Mouse (Mus musculus) inflammation-experienced regulatory T-cells, adult 6 months (primary cell): Measurements from ENCODE around the gene P3h1. TPM values are rescaled to one million over a fixed set of nuclear protein-coding genes. Genes with fewer than 3 reads are reported as not detected.
A peak's percentile ranks its signal among the peaks of the same experiment; 100 is the strongest.

Experiments
- ATAC-seq: one replicate; pipeline ENCODE4 v1.8.0; 2017
- polyA plus RNA-seq, 3 experiments: library from polyadenylated mRNA; unstranded; fragments of 100-300 nt; shearing (Covaris generic); gene quantifications; one replicate each; pipeline ENCODE4 v1.2.1; 2017

Gene P3h1
- polyA plus RNA-seq = 1 to 10 TPM in 2 of 3 experiments, under 1 TPM in 1; 0.70 to 2.3 (median 1.7) TPM

DNA sequence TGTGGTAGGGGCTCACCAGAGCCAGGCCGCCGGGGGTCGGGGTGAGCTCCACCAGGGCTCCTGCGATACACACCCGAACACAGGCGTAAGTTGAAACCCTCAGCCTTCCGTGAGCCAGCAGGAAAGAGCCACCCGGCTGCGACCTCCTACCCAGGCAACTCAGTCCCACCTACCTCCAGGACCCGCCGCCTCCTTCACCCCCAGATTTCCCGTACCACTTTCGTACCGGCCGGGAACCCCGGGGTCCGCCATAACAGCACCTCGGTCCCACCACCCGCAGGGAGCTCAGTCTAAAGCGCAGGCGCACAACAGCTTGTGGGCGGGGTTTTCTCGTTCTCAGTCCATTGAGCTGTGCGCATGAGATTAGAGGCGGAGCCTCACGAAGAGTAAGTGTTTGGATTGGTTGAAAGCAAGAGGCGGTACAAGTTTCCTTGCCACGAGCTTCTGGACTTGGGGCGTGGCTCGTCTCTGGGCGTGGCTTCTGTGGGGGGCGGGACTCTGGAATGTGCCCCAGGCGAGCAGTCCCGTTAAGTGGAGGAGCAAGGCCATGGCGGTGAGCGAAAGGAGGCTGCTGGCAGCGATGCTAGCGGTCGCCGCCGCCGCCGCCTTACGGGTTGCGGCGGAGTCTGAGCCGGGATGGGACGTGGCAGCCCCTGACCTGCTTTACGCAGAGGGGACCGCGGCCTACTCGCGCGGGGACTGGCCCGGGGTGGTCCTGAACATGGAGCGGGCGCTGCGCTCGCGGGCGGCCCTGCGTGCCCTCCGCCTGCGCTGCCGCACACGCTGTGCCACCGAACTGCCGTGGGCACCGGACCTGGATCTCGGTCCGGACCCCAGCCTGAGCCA is at the start of gene P3h1, which contains the start of gene AU022252:
P3h1 (plus strand) TSS at position 506 of the 846 bp plus-strand sequence.
AU022252 (minus strand) TSS at position 303 of the 846 bp plus-strand sequence.
- peak; percentile 99 for ATAC-seq

GRCm38 (mm10) chr4:119183525-119183924 is 49.2 kb upstream of the P3h1 start:
- ATAC-seq = no peak

DNA sequence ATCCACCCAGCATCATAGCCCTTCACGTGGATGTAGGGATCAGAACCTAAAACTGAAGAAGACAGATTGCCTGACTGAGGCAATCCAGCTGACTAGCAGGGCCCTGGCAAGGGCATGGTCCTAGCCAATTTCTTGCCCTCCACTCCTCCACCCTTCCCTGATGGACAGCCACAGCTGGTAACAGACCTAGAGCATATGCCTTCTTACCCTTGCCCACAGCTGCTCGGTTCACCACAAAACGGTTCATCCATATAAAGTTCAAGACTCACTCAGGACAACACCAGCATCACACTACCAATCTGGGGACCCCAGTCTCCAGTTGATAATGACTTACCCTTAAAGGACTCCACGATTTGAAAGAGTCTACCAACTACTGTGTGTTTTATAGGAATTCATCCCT is 46.9 kb upstream of the P3h1 start:
- no peak for ATAC-seq

GRCm38 (mm10) chr4:119188060-119188785 is 44.5 kb upstream of the P3h1 start:
- ATAC-seq = no peak

DNA sequence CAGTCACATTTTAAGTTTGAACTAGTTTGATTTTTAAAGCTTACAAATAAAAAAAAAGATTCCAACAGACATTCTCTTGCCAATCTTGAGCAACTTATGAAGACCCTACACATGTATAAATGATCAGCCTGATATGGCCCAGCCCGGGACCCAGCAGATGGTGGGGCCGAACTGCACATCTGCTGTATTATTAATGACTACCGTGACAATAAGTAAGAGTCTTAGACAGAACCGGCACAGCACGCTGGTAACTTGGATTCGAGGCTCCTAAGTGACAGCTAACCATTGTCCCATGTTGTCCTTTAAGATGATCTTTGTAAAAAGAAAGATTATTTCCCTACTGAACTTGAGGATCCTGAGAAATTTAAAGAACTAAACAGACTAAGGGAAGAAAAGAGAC is 43.3 kb upstream of the P3h1 start:
- ATAC-seq = no peak

- no peak for ATAC-seq
These were observed 42.9 kb upstream of the P3h1 start, which contains the start of gene Ermap for GRCm38 (mm10) chr4:119189864-119190263. TSS of gene Ermap (minus strand) at chr4:119190011.

DNA sequence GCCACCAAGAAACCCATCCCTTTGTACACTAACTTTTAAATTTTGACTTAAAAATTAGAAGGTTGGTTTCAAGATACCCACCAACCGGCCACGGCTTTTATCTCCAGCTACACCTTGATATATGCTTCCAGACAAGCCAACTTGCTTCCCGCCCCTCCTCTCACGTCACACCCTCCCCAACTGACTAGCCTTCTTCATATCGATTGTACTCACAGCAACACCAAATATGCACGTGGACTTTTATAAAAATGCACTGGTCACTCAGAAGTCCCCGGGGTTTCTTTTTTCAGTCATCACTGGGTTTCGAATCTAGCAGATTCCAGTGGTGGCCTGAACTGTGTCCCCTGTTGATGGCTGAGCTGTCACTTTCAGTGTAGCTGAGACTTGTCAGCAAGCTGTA is 42.1 kb upstream of the P3h1 start:
- no peak for ATAC-seq

- no peak for ATAC-seq
These were observed 41.4 kb upstream of the P3h1 start for GRCm38 (mm10) chr4:119191273-119191672.

DNA sequence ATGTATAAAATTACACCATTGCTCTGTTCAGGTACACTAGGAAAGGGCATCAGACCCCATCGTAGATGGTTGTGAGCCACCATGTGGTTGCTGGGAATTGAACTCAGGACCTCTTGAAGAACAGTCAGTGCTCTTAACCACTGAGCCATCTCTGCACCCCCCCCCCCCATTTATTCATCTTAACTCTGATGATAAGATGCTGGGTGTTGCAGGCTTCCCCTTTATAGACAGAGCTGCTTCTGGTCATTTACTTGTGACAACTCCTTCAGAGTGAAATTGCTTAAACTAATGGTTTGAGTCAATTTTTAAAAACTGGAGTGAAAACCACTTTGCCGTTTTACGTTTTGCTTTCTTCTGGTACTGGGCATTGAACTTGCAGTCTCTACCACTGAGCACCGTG is 40.0 kb upstream of the P3h1 start:
- no peak for ATAC-seq

GRCm38 (mm10) chr4:119194909-119195581 is 37.7 kb upstream of the P3h1 start, which contains the start of gene Svbp:
TSS of gene Svbp (plus strand) at chr4:119195306.
- ATAC-seq = peak; percentile 86

DNA sequence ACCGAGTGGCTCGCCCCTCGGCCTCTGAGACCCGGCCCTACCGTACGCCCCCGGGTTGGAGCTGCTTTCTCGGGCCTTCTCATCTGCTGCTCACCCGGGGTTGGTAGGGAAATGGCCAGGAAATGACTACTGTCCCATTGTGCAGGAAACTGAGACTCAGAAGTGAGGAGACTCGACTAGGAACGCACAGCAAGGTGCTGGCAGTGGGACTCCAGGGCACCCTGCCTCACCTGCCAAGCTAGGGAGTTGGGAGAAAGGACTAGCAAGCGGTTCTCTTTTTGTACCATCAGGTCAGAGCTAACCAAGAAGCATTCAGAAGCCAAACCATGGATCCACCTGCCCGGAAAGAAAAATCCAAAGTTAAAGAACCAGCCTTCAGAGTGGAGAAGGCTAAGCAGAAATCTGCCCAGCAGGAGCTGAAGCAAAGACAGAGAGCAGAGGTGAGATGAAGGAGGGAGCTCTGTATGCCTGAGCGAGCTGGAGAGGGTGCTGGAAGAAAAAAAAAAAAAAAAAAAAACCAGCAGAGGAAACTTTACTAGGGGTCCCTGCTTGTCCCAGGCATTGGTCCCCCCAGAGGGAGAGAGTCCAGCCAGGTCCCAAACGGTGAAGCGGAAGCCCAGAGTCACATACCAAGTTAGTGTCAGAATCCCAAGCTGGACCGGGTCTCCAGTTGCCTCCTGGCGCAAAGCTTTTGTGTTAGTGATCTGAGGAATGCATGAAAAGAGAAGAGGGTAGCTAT is 37.0 kb upstream of the P3h1 start:
- ATAC-seq = peak; percentile 49

GRCm38 (mm10) chr4:119198105-119198504 is 34.6 kb upstream of the P3h1 start:
- no peak for ATAC-seq

DNA sequence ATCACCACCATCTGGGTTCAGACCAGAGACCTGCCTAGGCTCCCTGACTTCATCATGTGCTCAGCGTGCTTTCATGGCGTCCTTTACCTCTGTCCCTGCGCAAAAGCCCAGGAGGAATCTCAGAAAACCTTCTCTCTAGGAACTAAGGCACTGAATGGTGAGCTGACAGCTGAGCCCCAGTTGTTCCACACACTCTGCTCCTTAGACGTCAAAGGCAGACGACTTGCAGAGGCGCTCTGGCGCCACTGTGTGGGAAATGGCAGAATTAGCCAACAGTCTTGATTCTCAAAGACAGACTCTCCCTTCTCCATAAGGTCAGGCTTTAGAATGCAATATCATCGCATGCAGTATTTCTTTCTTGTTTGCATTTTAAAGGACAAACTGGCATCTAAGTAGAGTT is 28.0 kb upstream of the P3h1 start:
- peak; percentile 50 for ATAC-seq

DNA sequence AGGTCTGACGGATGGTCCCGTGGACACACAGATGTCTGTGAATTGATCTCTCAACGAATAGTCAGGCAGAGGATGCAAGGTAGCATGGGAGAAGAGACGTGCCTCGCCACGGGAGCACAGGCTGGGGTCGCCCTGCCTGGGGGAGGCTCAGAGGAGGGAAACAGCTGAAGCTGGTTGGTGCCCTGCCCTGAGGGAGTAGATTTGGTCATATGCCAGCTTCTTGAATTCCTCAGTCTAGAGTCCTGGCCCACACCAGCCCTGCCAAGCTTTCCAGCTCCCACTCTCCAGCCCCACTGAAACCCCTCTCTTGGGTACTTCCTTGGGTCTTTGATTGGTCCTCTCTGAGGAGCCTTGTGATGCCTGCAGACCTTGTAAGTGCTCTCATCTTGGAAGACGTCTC is 16.0 kb upstream of the P3h1 start:
- no peak for ATAC-seq

GRCm38 (mm10) chr4:119218169-119218568 is 14.5 kb upstream of the P3h1 start, which contains the start of gene Tmem269:
TSS of gene Tmem269 (minus strand) at chr4:119218217.
- ATAC-seq = no peak

DNA sequence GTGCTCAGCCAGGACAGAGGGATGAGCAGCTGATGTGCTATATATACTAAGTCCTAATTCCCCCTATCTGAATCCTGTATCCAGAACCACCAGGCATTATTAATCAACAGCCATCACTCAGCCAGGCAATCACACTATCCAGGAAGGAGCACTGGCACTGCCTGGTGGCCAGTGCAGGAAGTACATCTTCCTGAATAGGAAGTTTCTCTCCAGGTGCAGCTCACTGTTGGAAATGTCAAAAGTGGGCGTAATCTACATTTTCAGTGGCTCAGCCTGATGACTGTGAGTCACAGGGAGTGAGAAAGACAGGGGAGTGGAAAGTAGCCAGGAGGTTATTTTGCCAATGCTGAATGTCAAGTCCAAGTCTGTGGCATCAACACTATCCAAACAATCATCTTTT is 9.0 kb upstream of the P3h1 start:
- peak; percentile 63 for ATAC-seq

DNA sequence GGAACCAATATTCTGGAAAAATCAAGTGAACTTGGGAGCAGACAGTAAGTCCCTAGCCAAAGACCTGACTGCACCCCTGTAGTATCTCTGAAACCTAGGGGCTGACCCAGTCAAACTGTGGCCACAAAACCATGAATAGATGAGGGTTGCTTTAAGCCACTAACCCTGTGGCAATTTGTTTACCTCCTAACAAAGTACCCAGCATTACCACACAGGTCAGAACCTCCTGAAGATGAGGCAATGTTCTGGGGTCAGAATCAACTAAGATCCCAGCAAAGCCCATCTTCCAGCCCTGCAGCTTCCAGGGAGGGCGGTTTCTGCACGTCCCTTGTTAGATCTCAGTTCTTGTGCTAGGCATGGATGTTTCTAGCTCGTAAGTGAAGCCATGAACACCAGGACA is 8.2 kb upstream of the P3h1 start:
- ATAC-seq = no peak

DNA sequence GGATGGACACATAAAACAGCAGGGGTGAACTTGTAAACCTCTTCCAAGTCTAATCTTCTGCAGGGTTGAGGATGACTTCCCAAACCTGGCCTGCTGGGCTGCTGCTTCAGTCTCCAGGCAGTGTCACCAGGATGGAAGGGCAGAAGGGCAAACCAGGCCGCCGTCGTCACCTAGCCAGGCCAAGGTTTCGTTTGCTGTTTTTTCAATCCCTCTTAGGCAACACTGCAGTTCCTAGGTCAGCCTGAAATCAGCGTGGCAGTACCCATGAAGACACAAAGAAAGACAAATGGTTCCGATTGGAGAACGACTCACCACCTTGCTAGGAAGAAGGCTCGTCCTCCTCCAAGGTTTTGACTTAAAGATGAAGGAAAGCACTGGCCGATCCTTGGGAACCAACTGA is 7.0 kb upstream of the P3h1 start:
- no peak for ATAC-seq

- no peak for ATAC-seq
These were observed 6.0 kb upstream of the P3h1 start for GRCm38 (mm10) chr4:119226751-119227150.

DNA sequence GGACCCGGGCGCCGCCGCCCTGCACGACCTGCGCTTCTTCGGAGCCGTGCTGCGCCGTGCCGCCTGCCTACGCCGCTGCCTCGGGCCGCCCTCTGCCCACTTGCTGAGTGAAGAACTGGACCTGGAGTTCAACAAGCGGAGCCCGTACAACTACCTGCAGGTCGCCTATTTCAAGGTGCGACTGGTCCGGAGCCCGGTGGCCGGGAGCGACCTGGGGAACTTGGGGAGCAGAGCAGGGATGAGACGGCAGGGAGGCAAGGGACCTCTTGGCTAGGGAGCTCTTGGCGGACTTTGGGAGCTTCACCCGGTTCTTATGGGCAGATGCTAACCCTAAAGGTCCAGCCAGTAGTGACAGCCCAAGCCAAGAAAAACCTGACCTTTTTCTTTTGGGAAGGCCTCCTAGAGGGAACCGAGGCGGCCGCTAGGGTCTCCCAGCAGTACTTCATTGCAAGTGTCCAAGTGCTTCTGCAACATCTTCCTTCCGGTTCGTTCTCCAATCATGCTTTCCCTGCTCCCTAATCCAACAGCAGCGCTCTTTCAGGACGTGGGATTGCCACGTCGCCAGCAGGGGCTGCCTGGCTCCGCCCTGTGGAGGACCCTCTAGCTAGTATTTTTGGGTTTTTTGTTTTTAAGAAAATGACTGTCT is 664 bp downstream of the P3h1 start:
- ATAC-seq = peak; percentile 7

- ATAC-seq = no peak
These were observed 1.6 kb downstream of the P3h1 start for GRCm38 (mm10) chr4:119234348-119234747.

- no peak for ATAC-seq
These were observed 5.9 kb downstream of the P3h1 start for GRCm38 (mm10) chr4:119238661-119239060.
